Mouse (Mus musculus): ENCODE results near the gene Hmg20b. TPM values are rescaled to one million over a fixed set of nuclear protein-coding genes. Genes with fewer than 3 reads are reported as not detected.

The Hmg20b gene
- total and polyA plus RNA-seq, 3 experiments = 7.9 to 39.6 (median 18.7) TPM

- H3K79me2 ChIP-seq (replicated peaks; ENCODE audit: control insufficient read depth, extremely low read depth, insufficient read depth, poor library complexity, severe bottlenecking) = no peaks in the 10 kb centered on the region
- in situ Hi-C loops (cut with MboI; ENCODE audit: low pct_ligation_motif_present, low pct_unique_long_range_greater_than_20kb, low sequenced_read_pairs) (loop anchor here (5.0 kb wide), 1 partner anchor 52 kb away; the partner anchor contains the start of genes Pip5k1c and Tjp3), dilution Hi-C loops (cut with MboI; ENCODE audit: extremely low pct_ligation_motif_present, extremely low pct_unique_long_range_greater_than_20kb, low sequenced_read_pairs) (no loop called here)
- H3K36me3 ChIP-seq (replicated peaks in 1 of 2; ENCODE audit: control insufficient read depth in 1 of 2, insufficient read depth in 1 of 2, low read length in 1 of 2) = peaks cover 20 to 37% of the 10 kb centered on the region in 2 experiments
- H3K27ac ChIP-seq (ENCODE audit: insufficient read depth, low read depth) = no peak overlapping the region
- H3K9ac ChIP-seq (ENCODE audit: insufficient read depth, low read depth) = no peak overlapping the region
- no peak overlapping the region for H3K4me2 ChIP-seq (ENCODE audit: insufficient read depth, low read depth, poor library complexity, severe bottlenecking)
- H3K4me3 ChIP-seq (replicated peaks in 1 of 3; ENCODE audit: low read depth in 2 of 3, low read length in 2 of 3, poor library complexity in 1 of 3) = no peak overlapping the region
- TF ChIP-seq CTCF (conservative IDR thresholded peaks at IDR 0.05 in 1 of 2, IDR thresholded peaks at IDR 0.05 in 1 of 2; ENCODE audit: low read depth in 2 of 2, low read length in 2 of 2) = peak; percentile 13 to 63; a peak in 2 of 4 replicates
- no peak for TF ChIP-seq KAT2A (IDR thresholded peaks at IDR 0.05; ENCODE audit: insufficient replicate concordance, low read length)
- peak; percentile 43; the same call in 1 of the 2 replicates for TF ChIP-seq SMC3 (IDR thresholded peaks at IDR 0.05; ENCODE audit: low read depth, low read length)
- TF ChIP-seq RCOR1 (conservative IDR thresholded peaks at IDR 0.05; ENCODE audit: low read depth, low read length) = no peak
- TF ChIP-seq RAD21 (IDR thresholded peaks at IDR 0.05; ENCODE audit: low read depth, low read length) = peak; percentile 18; the same call in 1 of the 2 replicates
- no peak for TF ChIP-seq MXI1 (IDR thresholded peaks at IDR 0.05; ENCODE audit: low read depth, low read length)
- no peak for TF ChIP-seq ZNF384 (IDR thresholded peaks at IDR 0.05; ENCODE audit: low read depth, low read length)
- no peaks in the 10 kb centered on the region for H3K9me3 ChIP-seq (replicated peaks; ENCODE audit: low read length)
- peaks cover 2 to 34% of the 10 kb centered on the region in 2 experiments; a peak in 2 of 4 replicates for H3K4me1 ChIP-seq (ENCODE audit: control insufficient read depth in 1 of 2, insufficient read depth in 2 of 2)
- H3K27me3 ChIP-seq (replicated peaks) = peaks cover 24% of the 10 kb centered on the region
- no peak for DNase-seq (ENCODE audit: extremely low read depth)
These were observed 5.7 kb downstream of the Hmg20b start for GRCm38 (mm10) chr10:81344421-81345161.

- Histone ChIP-seq H3K4me2 (ENCODE audit: insufficient read depth, low read depth, poor library complexity, severe bottlenecking) (peak within 1 kb of the TSS; percentile 98), H3K9ac (ENCODE audit: insufficient read depth, low read depth) (peak within 1 kb of the TSS; percentile 34), H3K27ac (ENCODE audit: insufficient read depth, low read depth) (no peak within 1 kb of the TSS), H3K79me2 (replicated peaks; ENCODE audit: control insufficient read depth, extremely low read depth, insufficient read depth, poor library complexity, severe bottlenecking) (no peaks in the 10 kb centered on the region), H3K4me3 (replicated peaks in 1 of 3; ENCODE audit: low read depth in 2 of 3, low read length in 2 of 3, poor library complexity in 1 of 3) (peak within 1 kb of the TSS; percentile 15 to 55 (median 41)), H3K4me1 (ENCODE audit: control insufficient read depth in 1 of 2, insufficient read depth in 2 of 2) (peaks cover 0 to 25% of the 10 kb centered on the region in 2 experiments; a peak in 2 of 4 replicates), H3K36me3 (replicated peaks in 1 of 2; ENCODE audit: control insufficient read depth in 1 of 2, insufficient read depth in 1 of 2, low read length in 1 of 2) (peaks cover 16 to 27% of the 10 kb centered on the region in 2 experiments), H3K9me3 (replicated peaks; ENCODE audit: low read length) (no peaks in the 10 kb centered on the region), H3K27me3 (replicated peaks) (peaks cover 24% of the 10 kb centered on the region)
- no peak for DNase-seq (ENCODE audit: extremely low read depth)
- in situ Hi-C loops (cut with MboI; ENCODE audit: low pct_ligation_motif_present, low pct_unique_long_range_greater_than_20kb, low sequenced_read_pairs) = loop anchor here (5.0 kb wide), 1 partner anchor 51 kb away; the partner anchor contains the start of genes Pip5k1c and Tjp3
- dilution Hi-C loops (cut with MboI; ENCODE audit: extremely low pct_ligation_motif_present, extremely low pct_unique_long_range_greater_than_20kb, low sequenced_read_pairs) = no loop called here
- no peak for TF ChIP-seq CTCF (conservative IDR thresholded peaks at IDR 0.05 in 1 of 2, IDR thresholded peaks at IDR 0.05 in 1 of 2; ENCODE audit: low read depth in 2 of 2, low read length in 2 of 2)
- no peak for TF ChIP-seq MXI1 (IDR thresholded peaks at IDR 0.05; ENCODE audit: low read depth, low read length)
- no peak for TF ChIP-seq ZC3H11A (IDR thresholded peaks at IDR 0.05; ENCODE audit: low read depth, low read length)
- peak; percentile 25; the same call in 1 of the 2 replicates for TF ChIP-seq MAZ (IDR thresholded peaks at IDR 0.05; ENCODE audit: low read depth, low read length)
- TF ChIP-seq PAX5 (IDR thresholded peaks at IDR 0.05; ENCODE audit: low read length) = no peak
- no peak for TF ChIP-seq USF1 (IDR thresholded peaks at IDR 0.05; ENCODE audit: low read depth, low read length)
- no peak for TF ChIP-seq SMC3 (IDR thresholded peaks at IDR 0.05; ENCODE audit: low read depth, low read length)
- no peak for TF ChIP-seq NELFE (IDR thresholded peaks at IDR 0.05; ENCODE audit: low read depth, low read length)
- peak; percentile 51; the same call in 1 of the 2 replicates for TF ChIP-seq TCF12 (IDR thresholded peaks at IDR 0.05; ENCODE audit: low read depth, low read length)
- TF ChIP-seq JUN (IDR thresholded peaks at IDR 0.05; ENCODE audit: insufficient read depth, low read depth, low read length) = no peak
- no peak for TF ChIP-seq NRF1 (IDR thresholded peaks at IDR 0.05; ENCODE audit: low read depth, low read length)
- no peak for TF ChIP-seq BHLHE40 (IDR thresholded peaks at IDR 0.05; ENCODE audit: low read depth, low read length)
- TF ChIP-seq POLR2A (IDR thresholded peaks at IDR 0.05; ENCODE audit: low read depth, low read length) = no peak
- no peak for TF ChIP-seq KAT2A (IDR thresholded peaks at IDR 0.05; ENCODE audit: insufficient replicate concordance, low read length)
- no peak for TF ChIP-seq USF2 (conservative IDR thresholded peaks at IDR 0.05; ENCODE audit: low read depth, low read length)
- peak; percentile 94 for TF ChIP-seq UBTF (IDR thresholded peaks at IDR 0.05; ENCODE audit: low read depth, low read length)
- no peak for TF ChIP-seq GABPA (IDR thresholded peaks at IDR 0.05; ENCODE audit: insufficient replicate concordance, low read depth, low read length)
- TF ChIP-seq MEF2A (IDR thresholded peaks at IDR 0.05; ENCODE audit: borderline replicate concordance, low read depth, low read length) = 0 out of 2 replicates have a peak, but pooled peaks have one; percentile 16
- TF ChIP-seq IRF4 (IDR thresholded peaks at IDR 0.05; ENCODE audit: low read depth, low read length) = peak; percentile 46; the same call in 1 of the 2 replicates
- TF ChIP-seq POLR2AphosphoS2 (IDR thresholded peaks at IDR 0.05; ENCODE audit: low read depth, low read length) = no peak
- TF ChIP-seq EP300 (IDR thresholded peaks at IDR 0.05; ENCODE audit: low read length) = no peak
- TF ChIP-seq ELF1 (IDR thresholded peaks at IDR 0.05; ENCODE audit: low read depth, low read length) = 0 out of 2 replicates have a peak, but pooled peaks have one; percentile 12
- no peak for TF ChIP-seq SIN3A (IDR thresholded peaks at IDR 0.05; ENCODE audit: low read length)
- no peak for TF ChIP-seq MAFK (IDR thresholded peaks at IDR 0.05; ENCODE audit: insufficient replicate concordance, low read length)
- no peak for TF ChIP-seq JUND (conservative IDR thresholded peaks at IDR 0.05; ENCODE audit: low read depth, low read length)
These were observed 7.4 kb downstream of the Hmg20b start, which contains the start of gene Gipc3 for GRCm38 (mm10) chr10:81342686-81343505. Gene Gipc3 (minus strand): TSS chr10:81343266.
